Mouse (Mus musculus) CH12.LX (cell line): Measurements from ENCODE around the gene Bend3. TPM values are rescaled to one million over a fixed set of nuclear protein-coding genes. Genes with fewer than 3 reads are reported as not detected.

ENCODE experiments used
- DNase-seq: peaks from one replicate; pipeline ENCODE4 v3.0.0-alpha.2; 2013; ENCODE audit errors: extremely low read depth
- H3K27ac ChIP-seq: 2 replicates; pipeline ENCODE4 v1.5.1; 2012; ENCODE audit warnings: low read depth, mild to moderate bottlenecking, control low read depth, moderate library complexity; ENCODE audit not compliant: insufficient read depth
- H3K27me3 ChIP-seq: replicated peaks from 2 replicates; pipeline ENCODE3; 2012; ENCODE audit warnings: inconsistent platforms
- H3K36me3 ChIP-seq, 2 experiments: replicated peaks in 1 of 2; 2 replicates each; pipeline versions ENCODE3 to v1.6.1; 2012; ENCODE audit warnings: inconsistent platforms in 1 of 2, low read length in 1 of 2, mild to moderate bottlenecking in 1 of 2, mixed read lengths in 1 of 2, moderate library complexity in 1 of 2; ENCODE audit not compliant: control insufficient read depth in 1 of 2, insufficient read depth in 1 of 2
- H3K4me1 ChIP-seq, 2 experiments: 2 replicates each; pipeline ENCODE4 v1.6.1; 2012; ENCODE audit warnings: inconsistent platforms in 1 of 2, moderate library complexity in 1 of 2; ENCODE audit not compliant: insufficient read depth in 2 of 2, control insufficient read depth in 1 of 2
- H3K4me2 ChIP-seq: 2 replicates; pipeline ENCODE4 v1.6.1; 2012; ENCODE audit warnings: low read depth, mild to moderate bottlenecking, control low read depth; ENCODE audit not compliant: poor library complexity, insufficient read depth, severe bottlenecking
- H3K4me3 ChIP-seq, 3 experiments: fragments of 150-350 bp in 1 of 3; sonication (generic) in 1 of 3; replicated peaks in 1 of 3; 2 replicates each; pipeline versions ENCODE3 to v1.5.1; 2011 to 2012; ENCODE audit warnings: low read depth in 2 of 3, low read length in 2 of 3, mild to moderate bottlenecking in 2 of 3, moderate library complexity in 2 of 3, control low read depth in 1 of 3, improper control_type of control experiment in 1 of 3, inconsistent platforms in 1 of 3, mixed read lengths in 1 of 3; ENCODE audit not compliant: poor library complexity in 1 of 3
- H3K79me2 ChIP-seq: replicated peaks from 2 replicates; pipeline ENCODE4 v1.6.1; 2012; ENCODE audit warnings: mild to moderate bottlenecking, moderate library complexity; ENCODE audit not compliant: control insufficient read depth, poor library complexity, insufficient read depth, severe bottlenecking; ENCODE audit errors: extremely low read depth
- H3K9ac ChIP-seq: 2 replicates; pipeline ENCODE4 v1.6.1; 2012; ENCODE audit warnings: low read depth, mild to moderate bottlenecking, control low read depth, moderate library complexity; ENCODE audit not compliant: insufficient read depth
- H3K9me3 ChIP-seq: replicated peaks from 2 replicates; pipeline ENCODE3; 2012; ENCODE audit warnings: low read length, inconsistent platforms, mixed read lengths
- BHLHE40 ChIP-seq: IDR thresholded peaks from 2 replicates; pipeline ENCODE4 v1.6.1; 2011; ENCODE audit warnings: mild to moderate bottlenecking, low read depth, low read length, improper control_type of control experiment
- CHD1 ChIP-seq: IDR thresholded peaks from 2 replicates; pipeline ENCODE4 v1.6.1; 2012; ENCODE audit warnings: low read depth, low read length, improper control_type of control experiment, inconsistent platforms
- CHD2 ChIP-seq: IDR thresholded peaks from 2 replicates; pipeline ENCODE4 v1.6.1; 2011; ENCODE audit warnings: low read length, improper control_type of control experiment
- CTCF ChIP-seq, 2 experiments: IDR thresholded peaks in 1 of 2; conservative IDR thresholded peaks in 1 of 2; 2 replicates each; pipeline ENCODE4 v1.5.1; 2011 to 2012; ENCODE audit warnings: low read depth in 2 of 2, low read length in 2 of 2, improper control_type of control experiment in 1 of 2, inconsistent platforms in 1 of 2, mild to moderate bottlenecking in 1 of 2, moderate library complexity in 1 of 2
- ELF1 ChIP-seq: IDR thresholded peaks from 2 replicates; pipeline ENCODE4 v1.6.1; 2014; ENCODE audit warnings: low read depth, mild to moderate bottlenecking, inconsistent platforms, low read length, improper control_type of control experiment
- EP300 ChIP-seq: IDR thresholded peaks from 2 replicates; pipeline ENCODE4 v1.6.1; 2011; ENCODE audit warnings: low read length, improper control_type of control experiment
- ETS1 ChIP-seq: conservative IDR thresholded peaks from 2 replicates; pipeline ENCODE4 v1.6.1; 2012; ENCODE audit warnings: low read depth, mild to moderate bottlenecking, inconsistent platforms, low read length, improper control_type of control experiment, moderate library complexity
- GABPA ChIP-seq: IDR thresholded peaks from 2 replicates; pipeline ENCODE4 v1.6.1; 2012; ENCODE audit warnings: low read depth, low read length, improper control_type of control experiment, inconsistent platforms; ENCODE audit not compliant: insufficient replicate concordance
- HCFC1 ChIP-seq: IDR thresholded peaks from 2 replicates; pipeline ENCODE4 v1.6.1; 2012; ENCODE audit warnings: low read depth, mild to moderate bottlenecking, inconsistent platforms, low read length, improper control_type of control experiment
- IRF4 ChIP-seq: IDR thresholded peaks from 2 replicates; pipeline ENCODE4 v1.6.1; 2014; ENCODE audit warnings: low read depth, mild to moderate bottlenecking, inconsistent platforms, low read length, improper control_type of control experiment
- JUN ChIP-seq: IDR thresholded peaks from 2 replicates; pipeline ENCODE4 v1.6.1; 2011; ENCODE audit warnings: low read depth, mild to moderate bottlenecking, low read length, improper control_type of control experiment, moderate library complexity; ENCODE audit not compliant: insufficient read depth
- JUND ChIP-seq: conservative IDR thresholded peaks from 2 replicates; pipeline ENCODE4 v1.6.1; 2011; ENCODE audit warnings: low read depth, low read length, improper control_type of control experiment
- MAFK ChIP-seq: IDR thresholded peaks from 2 replicates; pipeline ENCODE4 v1.6.1; 2011; ENCODE audit warnings: low read length, improper control_type of control experiment; ENCODE audit not compliant: insufficient replicate concordance
- MAX ChIP-seq: IDR thresholded peaks from 2 replicates; pipeline ENCODE4 v1.6.1; 2011; ENCODE audit warnings: low read length, improper control_type of control experiment
- MAZ ChIP-seq: IDR thresholded peaks from 2 replicates; pipeline ENCODE4 v1.6.1; 2012; ENCODE audit warnings: low read depth, mild to moderate bottlenecking, inconsistent platforms, low read length, improper control_type of control experiment, moderate library complexity
- MEF2A ChIP-seq: IDR thresholded peaks from 2 replicates; pipeline ENCODE4 v1.6.1; 2014; ENCODE audit warnings: low read depth, mild to moderate bottlenecking, inconsistent platforms, low read length, improper control_type of control experiment, borderline replicate concordance
- MXI1 ChIP-seq: IDR thresholded peaks from 2 replicates; pipeline ENCODE4 v1.6.1; 2011; ENCODE audit warnings: mild to moderate bottlenecking, low read depth, low read length, improper control_type of control experiment
- MYC ChIP-seq: IDR thresholded peaks from 2 replicates; pipeline ENCODE4 v1.6.1; 2011; ENCODE audit warnings: low read depth, mild to moderate bottlenecking, improper control_type of control experiment, low read length
- NRF1 ChIP-seq: IDR thresholded peaks from 2 replicates; pipeline ENCODE4 v1.6.1; 2014; ENCODE audit warnings: low read depth, mild to moderate bottlenecking, inconsistent platforms, low read length, improper control_type of control experiment, moderate library complexity
- POLR2A ChIP-seq: IDR thresholded peaks from 2 replicates; pipeline ENCODE4 v1.6.1; 2011; ENCODE audit warnings: low read depth, mild to moderate bottlenecking, improper control_type of control experiment, low read length
- POLR2AphosphoS2 ChIP-seq: IDR thresholded peaks from 2 replicates; pipeline ENCODE4 v1.6.1; 2011; ENCODE audit warnings: low read depth, low read length, improper control_type of control experiment
- RCOR1 ChIP-seq: conservative IDR thresholded peaks from 2 replicates; pipeline ENCODE4 v1.6.1; 2012; ENCODE audit warnings: low read depth, mild to moderate bottlenecking, inconsistent platforms, low read length, improper control_type of control experiment
- SIN3A ChIP-seq: IDR thresholded peaks from 2 replicates; pipeline ENCODE4 v1.6.1; 2012; ENCODE audit warnings: low read length, improper control_type of control experiment, inconsistent platforms
- SMC3 ChIP-seq: IDR thresholded peaks from 2 replicates; pipeline ENCODE4 v1.6.1; 2011; ENCODE audit warnings: low read depth, low read length, improper control_type of control experiment
- TBP ChIP-seq: conservative IDR thresholded peaks from 2 replicates; pipeline ENCODE4 v1.6.1; 2011; ENCODE audit warnings: low read depth, low read length, improper control_type of control experiment
- TCF12 ChIP-seq: IDR thresholded peaks from 2 replicates; pipeline ENCODE4 v1.6.1; 2014; ENCODE audit warnings: low read depth, mild to moderate bottlenecking, inconsistent platforms, low read length, improper control_type of control experiment
- UBTF ChIP-seq: IDR thresholded peaks from 2 replicates; pipeline ENCODE4 v1.6.1; 2012; ENCODE audit warnings: low read depth, mild to moderate bottlenecking, inconsistent platforms, low read length, improper control_type of control experiment, moderate library complexity
- USF1 ChIP-seq: IDR thresholded peaks from 2 replicates; pipeline ENCODE4 v1.6.1; 2014; ENCODE audit warnings: low read depth, mild to moderate bottlenecking, inconsistent platforms, low read length, improper control_type of control experiment
- ZC3H11A ChIP-seq: IDR thresholded peaks from 2 replicates; pipeline ENCODE4 v1.6.1; 2012; ENCODE audit warnings: low read depth, mild to moderate bottlenecking, inconsistent platforms, low read length, improper control_type of control experiment
- ZKSCAN1 ChIP-seq: IDR thresholded peaks from 2 replicates; pipeline ENCODE4 v1.6.1; 2012; ENCODE audit warnings: low read depth, inconsistent platforms, low read length, improper control_type of control experiment, borderline replicate concordance
- ZMIZ1 ChIP-seq: IDR thresholded peaks from 2 replicates; pipeline ENCODE4 v1.6.1; 2012; ENCODE audit warnings: low read depth, mild to moderate bottlenecking, inconsistent platforms, low read length, improper control_type of control experiment
- ZNF384 ChIP-seq: IDR thresholded peaks from 2 replicates; pipeline ENCODE4 v1.6.1; 2012; ENCODE audit warnings: low read depth, low read length, improper control_type of control experiment, inconsistent platforms
- dilution Hi-C: fragments of 300-500 bp; cut with MboI; formaldehyde crosslinking; loops from 2 replicates; pipeline ENCODE4 v1.14.3; 2020; ENCODE audit warnings: low sequenced_read_pairs; ENCODE audit not compliant: extremely low pct_unique_long_range_greater_than_20kb, extremely low pct_ligation_motif_present
- in situ Hi-C: fragments of 300-500 bp; cut with MboI; formaldehyde crosslinking; loops from 3 replicates; pipeline ENCODE4 v1.14.3; 2019; ENCODE audit warnings: low sequenced_read_pairs, low pct_ligation_motif_present, low pct_unique_long_range_greater_than_20kb, mixed read lengths
- polyA plus RNA-seq: library from polyadenylated mRNA; unstranded; fragments of >175 nt; gene quantifications from 2 replicates; pipeline ENCODE4 v1.2.1, GENCODE M21; 2012; ENCODE audit warnings: low read depth; ENCODE audit not compliant: insufficient read length
- total RNA-seq, 2 experiments: library from RNA; depleted of rRNA; stranded (reverse); fragments of 300-350 nt in 1 of 2; fragments of >200 nt in 1 of 2; gene quantifications; 2 replicates each; pipeline ENCODE4 v1.2.3; 2012 to 2014

The Bend3 gene
- total and polyA plus RNA-seq, 3 experiments = 7.4 to 18.9 (median 8.7) TPM

DNA sequence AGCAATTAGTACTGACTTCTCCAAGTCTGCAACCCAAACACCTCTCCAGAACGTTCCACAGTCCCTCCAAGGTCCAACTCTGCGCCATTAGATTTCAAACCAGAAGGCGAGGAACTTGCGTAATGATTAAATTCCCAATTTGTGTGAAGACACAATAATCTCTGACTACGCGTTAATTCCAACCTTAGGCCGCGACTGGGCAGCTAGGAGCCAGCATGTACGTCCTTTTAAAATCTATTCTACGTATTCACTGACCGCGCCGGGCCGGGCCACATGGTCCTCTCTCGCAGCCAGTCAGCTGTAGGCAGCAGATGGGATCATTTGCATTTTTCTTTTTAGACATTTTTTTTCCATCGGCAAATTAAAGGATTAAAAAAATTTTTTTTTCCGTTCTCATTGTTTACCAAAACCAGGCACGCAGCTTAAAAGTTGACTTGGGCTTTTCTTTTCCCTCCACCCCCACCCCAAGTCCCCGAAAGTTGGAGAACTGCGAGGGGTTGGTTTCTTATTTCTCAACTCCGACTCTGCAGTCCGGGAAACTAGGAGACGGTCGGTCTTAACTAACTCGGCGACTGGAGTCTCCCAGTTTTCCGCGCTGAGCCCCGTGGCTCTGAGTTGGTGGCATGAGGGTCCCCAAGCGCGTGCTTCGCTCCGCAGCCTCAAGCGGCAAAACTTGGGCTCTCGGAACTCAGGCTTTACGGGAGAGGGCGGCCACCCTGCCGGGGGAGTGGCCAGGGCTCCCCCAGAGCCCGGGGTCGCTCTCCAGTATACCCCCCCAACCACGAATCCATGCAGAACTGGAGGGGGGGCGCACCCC, 558 bp upstream of the Bend3 start (continued):
- TF ChIP-seq MAFK (no peak), TBP (0 out of 2 replicates have a peak, but pooled peaks have one; percentile 50), MYC (peak; percentile 96), NRF1 (no peak), CTCF (conservative IDR thresholded peaks at IDR 0.05 in 1 of 2, IDR thresholded peaks at IDR 0.05 in 1 of 2; ENCODE audit: low read depth in 2 of 2, low read length in 2 of 2) (no peak), GABPA (no peak), SIN3A (peak; percentile 90), ETS1 (peak; percentile 58; the same call in 1 of the 2 replicates), JUND (no peak), CHD2 (no peak), ZKSCAN1 (no peak), MAX (peak; percentile 88), MAZ (no peak), IRF4 (0 out of 2 replicates have a peak, but pooled peaks have one; percentile 5), SMC3 (no peak), POLR2AphosphoS2 (0 out of 2 replicates have a peak, but pooled peaks have one; percentile 51), POLR2A (peak; percentile 63), UBTF (no peak)
- TF ChIP-seq, all 38 proteins: peak for 15

DNA sequence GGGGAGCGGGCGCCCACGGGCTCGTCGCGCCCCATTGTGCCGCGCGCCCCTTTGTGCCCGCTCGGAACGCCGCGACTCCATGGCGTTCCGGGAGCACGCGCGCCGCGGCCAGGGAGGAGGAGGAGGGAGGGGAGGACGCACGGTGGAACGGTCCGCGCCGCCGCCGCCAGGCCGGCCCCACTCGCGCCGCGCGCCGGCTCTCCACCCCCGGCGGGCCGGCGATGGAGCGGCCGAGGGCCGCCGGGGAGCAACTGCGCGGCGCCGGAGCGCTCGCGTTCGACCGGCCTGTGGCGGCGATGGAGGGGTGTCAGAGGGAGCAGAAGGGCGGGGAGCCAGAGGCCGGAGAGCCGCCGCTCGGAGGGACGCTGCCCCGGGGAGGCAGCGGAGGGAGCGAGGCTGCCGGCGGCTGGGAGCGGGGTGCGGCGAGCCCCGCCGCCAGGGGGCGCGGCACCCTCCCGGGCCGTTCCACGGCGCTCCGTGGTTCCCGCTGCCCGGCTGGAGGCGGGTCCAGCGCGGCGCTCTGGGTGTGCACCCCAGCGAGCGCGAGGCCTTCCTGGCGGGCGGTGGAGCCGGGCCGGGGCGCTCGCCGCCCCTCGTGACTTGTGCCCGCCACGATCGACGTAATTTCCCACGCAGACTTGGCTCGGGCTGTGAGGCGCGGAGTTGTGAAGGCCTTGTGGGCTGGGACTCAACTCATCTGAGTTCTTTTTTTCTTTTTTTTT, 966 bp downstream of the Bend3 start:
- Histone ChIP-seq H3K27ac (peak overlapping the region; percentile 88), H3K4me3 (peak overlapping the region; percentile 56 to 99 (median 85)), H3K4me1 (peaks cover 14 to 57% of the 10 kb centered on the region in 2 experiments), H3K27me3 (no peaks in the 10 kb centered on the region), H3K36me3 (no peaks in the 10 kb centered on the region), H3K9me3 (no peaks in the 10 kb centered on the region), H3K4me2 (peak overlapping the region; percentile 94), H3K9ac (peak overlapping the region; percentile 99), H3K79me2 (peaks cover 38% of the 10 kb centered on the region)
- in situ Hi-C loops = loop anchor here (5.0 kb wide), 1 partner anchor 53 kb away; no protein-coding TSS in a partner anchor
- peak; percentile 68 for DNase-seq
- dilution Hi-C loops = no loop called here
- TF ChIP-seq ELF1 (peak; percentile 4; the same call in 1 of the 2 replicates), HCFC1 (0 out of 2 replicates have a peak, but pooled peaks have one; percentile 28), MYC (no peak; the same call in 1 of the 2 replicates), RCOR1 (no peak), CHD1 (no peak; the same call in 1 of the 2 replicates), JUN (no peak), ZC3H11A (no peak), MAX (peak; percentile 54; the same call in 1 of the 2 replicates), EP300 (no peak), SIN3A (peak; percentile 61; the same call in 1 of the 2 replicates), MXI1 (peak; percentile 39), CHD2 (no peak), ZMIZ1 (0 out of 2 replicates have a peak, but pooled peaks have one; percentile 46), POLR2A (peak; percentile 66), BHLHE40 (peak; percentile 55), USF1 (peak; percentile 46), ZNF384 (no peak), MEF2A (peak; percentile 23; the same call in 1 of the 2 replicates), SMC3 (peak; percentile 48), TCF12 (0 out of 2 replicates have a peak, but pooled peaks have one; percentile 13), IRF4 (peak; percentile 21; the same call in 1 of the 2 replicates)
